Mouse (Mus musculus) spleen, adult 2 months (tissue): Measurements from ENCODE around the gene Prex1. TPM values are rescaled to one million over a fixed set of nuclear protein-coding genes. Genes with fewer than 3 reads are reported as not detected.
"Not testable (repeated sequence)": the region's sequence is repeated elsewhere in the genome, so short reads cannot be mapped to it uniquely, and the experiment has no call there.

Experiments
- DNase-seq, 2 experiments: peaks; one replicate each; pipeline versions ENCODE4 v3.0.0 to v3.0.0-alpha.2; 2012 to 2021; ENCODE audit warnings: low spot score in 2 of 2, low read depth in 1 of 2
- H3K27ac ChIP-seq: fragments of 200-500 bp; 2 replicates; pipeline ENCODE4 v1.5.1; 2012; ENCODE audit warnings: low read length, inconsistent platforms; ENCODE audit not compliant: insufficient read depth
- H3K27me3 ChIP-seq: fragments of 200-500 bp; 2 replicates; pipeline ENCODE4 v1.6.1; 2012; ENCODE audit warnings: mild to moderate bottlenecking, moderate library complexity, low read length, inconsistent platforms; ENCODE audit not compliant: control insufficient read depth, insufficient read depth
- H3K36me3 ChIP-seq: fragments of 200-500 bp; 2 replicates; pipeline ENCODE4 v1.6.1; 2012; ENCODE audit warnings: mild to moderate bottlenecking, low read length, inconsistent platforms; ENCODE audit not compliant: control insufficient read depth, insufficient read depth
- H3K4me1 ChIP-seq: fragments of 200-500 bp; 2 replicates; pipeline ENCODE4 v1.6.1; 2011; ENCODE audit warnings: inconsistent platforms; ENCODE audit not compliant: control insufficient read depth, insufficient read depth, insufficient read length
- H3K4me3 ChIP-seq: fragments of 200-500 bp; 2 replicates; pipeline ENCODE4 v1.5.1; 2011; ENCODE audit warnings: mild to moderate bottlenecking, inconsistent platforms; ENCODE audit not compliant: insufficient read depth, insufficient read length; ENCODE audit errors: extremely low read depth
- CTCF ChIP-seq: fragments of 200-500 bp; IDR thresholded peaks from 2 replicates; pipeline ENCODE4 v1.5.1; 2011; ENCODE audit warnings: mild to moderate bottlenecking, inconsistent platforms; ENCODE audit not compliant: insufficient read depth, insufficient read length, insufficient replicate concordance; ENCODE audit errors: extremely low read depth
- POLR2A ChIP-seq: fragments of 200-500 bp; IDR thresholded peaks from 2 replicates; pipeline ENCODE4 v1.6.1; 2011; ENCODE audit warnings: low read depth, low read length, inconsistent platforms
- WGBS: fragments of 180-500 bp; shearing (Covaris S2); methylation state at CpG from one replicate; pipeline ENCODE4 v1.1.7; 2018; 5-methylcytosine and 5-hydroxymethylcytosine counted together
- polyA plus RNA-seq: library from polyadenylated mRNA; depleted of rRNA; stranded (reverse); fragments of >200 nt; gene quantifications from 2 replicates; pipeline ENCODE4 v1.2.3, GENCODE M21; 2012

Prex1 gene
- polyA plus RNA-seq, 1 experiment, result 123 TPM

DNA sequence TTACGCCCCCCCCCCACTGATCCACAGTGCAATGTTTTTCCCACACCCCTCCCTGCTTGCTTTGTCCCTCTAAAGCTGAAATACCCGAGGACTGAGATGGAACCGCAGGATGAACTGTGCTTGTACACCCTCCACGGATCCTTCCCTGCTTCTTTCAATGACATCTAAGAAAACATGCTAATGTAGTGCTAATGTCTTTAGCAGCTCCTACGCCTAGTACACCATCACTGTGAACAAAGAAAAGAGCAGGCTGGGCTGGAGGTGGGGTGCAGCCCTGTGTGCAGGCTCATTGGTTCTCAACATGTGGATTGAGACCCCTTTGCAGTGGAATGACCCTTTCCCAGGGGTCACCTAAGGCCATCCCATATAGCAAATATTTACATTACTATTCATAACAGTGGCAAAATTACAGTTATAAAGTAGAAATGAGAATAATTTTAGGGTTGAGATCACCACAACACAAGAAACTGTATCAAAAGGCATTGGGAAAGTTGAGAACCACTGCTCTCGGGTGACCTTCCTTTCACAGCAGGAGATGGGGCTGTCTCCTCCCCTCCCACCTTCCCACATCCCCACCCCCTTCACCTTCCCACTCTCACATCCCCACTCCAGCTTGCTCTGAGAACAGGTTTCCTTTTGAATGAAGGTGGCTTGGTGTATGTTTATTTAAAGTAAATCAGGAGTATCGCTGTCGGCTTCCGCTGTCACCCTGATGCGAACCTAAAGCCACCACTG lies 190.3 kb downstream of the Prex1 start:
- TF ChIP-seq POLR2A (no peak), CTCF (no peak)
- Histone ChIP-seq H3K36me3 (no peaks in the 10 kb centered on the region), H3K4me1 (no peaks in the 10 kb centered on the region), H3K27me3 (0 out of 2 replicates have a peak, but pooled peaks cover 2% of the 10 kb centered on the region), H3K27ac (no peak overlapping the region), H3K4me3 (no peak overlapping the region)
- WGBS, result 88% methylated on average over 10 of the region's 10 CpGs
- no peak for DNase-seq

DNA sequence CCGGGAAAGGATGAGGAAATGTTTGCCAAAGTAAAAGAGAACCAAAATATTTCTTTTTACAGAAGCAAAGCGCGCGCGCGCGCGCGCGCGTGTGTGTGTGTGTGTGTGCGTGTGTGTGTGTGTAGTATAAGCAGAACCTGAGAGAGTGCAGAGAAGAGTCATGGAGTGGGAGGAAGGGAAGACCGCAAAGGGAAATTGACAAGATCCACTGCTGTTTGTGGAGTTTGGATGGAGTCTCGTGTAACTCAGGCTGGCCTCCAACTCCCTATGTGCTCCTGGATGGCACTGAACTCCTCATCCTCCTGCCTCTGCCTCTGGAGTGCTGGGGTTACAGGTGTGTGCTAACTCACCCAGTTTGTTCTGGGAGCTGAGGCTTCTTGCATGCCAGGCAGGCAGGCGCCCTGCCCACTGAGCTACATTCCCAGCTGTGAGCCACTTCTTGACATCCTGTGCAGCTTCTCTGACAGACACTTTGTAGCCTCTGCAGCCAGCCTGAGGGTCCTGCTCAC lies 191.0 kb downstream of the Prex1 start:
- no peak overlapping the region for H3K4me3 ChIP-seq
- 0 out of 2 replicates have a peak, but pooled peaks cover 2% of the 10 kb centered on the region for H3K27me3 ChIP-seq
- H3K27ac ChIP-seq, result no peak overlapping the region
- H3K4me1 ChIP-seq, result no peaks in the 10 kb centered on the region
- WGBS, result 84% methylated on average over 15 of the region's 15 CpGs
- TF ChIP-seq POLR2A, result no peak
- no peak for TF ChIP-seq CTCF
- no peak for DNase-seq
- H3K36me3 ChIP-seq, result no peaks in the 10 kb centered on the region

DNA sequence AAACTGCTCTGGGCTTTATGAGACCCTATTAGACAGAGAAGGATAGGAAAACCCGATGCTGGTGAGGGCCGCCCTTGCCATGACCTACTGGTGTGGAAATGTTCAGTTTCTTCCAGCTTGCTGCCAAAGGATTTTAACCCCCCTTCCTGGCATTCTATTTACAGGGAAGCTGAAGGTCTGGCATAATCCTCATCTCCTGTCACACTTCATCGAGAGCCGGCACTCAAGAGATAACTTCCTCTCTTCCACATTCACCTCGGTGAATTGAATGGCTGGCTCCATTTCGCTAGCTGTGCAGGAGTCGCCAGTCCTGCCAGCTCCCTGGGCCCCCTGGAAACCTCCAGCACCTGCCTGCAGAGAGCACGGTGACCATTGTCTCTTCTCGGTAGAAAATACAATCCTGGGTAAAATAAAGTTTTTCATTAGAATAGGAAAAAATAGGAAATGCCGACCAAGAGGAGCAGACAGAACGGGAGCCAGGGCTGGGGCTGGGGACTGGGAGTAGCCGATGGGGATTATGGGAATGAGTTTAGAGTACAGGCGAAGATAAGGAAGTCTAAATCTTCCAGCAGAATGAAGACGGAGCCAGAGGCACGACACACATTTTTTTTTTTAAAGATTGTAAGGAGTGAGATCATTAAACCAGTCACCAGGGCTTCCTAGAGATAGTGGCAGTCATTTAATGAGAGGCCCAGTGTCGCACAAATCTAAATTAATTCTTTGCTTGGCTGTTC lies 191.6 kb downstream of the Prex1 start:
- DNase-seq, result no peak
- WGBS, result 63% methylated on average over 16 of the region's 16 CpGs

DNA sequence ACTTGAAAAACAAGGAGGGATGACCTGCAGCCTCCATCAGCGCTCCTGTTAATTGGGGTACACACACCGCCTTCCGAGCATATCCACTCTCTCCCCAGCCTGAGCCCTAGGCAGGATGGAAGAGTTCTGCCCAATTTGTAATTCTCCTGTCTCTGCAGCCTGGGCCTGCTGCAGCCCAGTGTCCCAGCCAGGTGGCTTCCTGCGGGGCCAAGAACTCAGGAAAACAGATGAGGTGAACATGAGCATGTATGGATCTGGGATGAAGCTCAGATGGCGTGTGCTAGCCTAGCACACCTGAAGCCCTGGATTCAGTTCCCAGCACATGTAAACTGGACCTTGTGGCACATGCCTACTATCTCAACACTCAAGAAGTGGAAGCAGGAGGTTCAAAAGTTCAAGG lies 192.2 kb downstream of the Prex1 start:
- WGBS, result 95% methylated on average over 5 of the region's 5 CpGs
- no peak overlapping the region for H3K4me3 ChIP-seq
- no peak for TF ChIP-seq CTCF
- TF ChIP-seq POLR2A, result no peak
- H3K27me3 ChIP-seq, result 0 out of 2 replicates have a peak, but pooled peaks cover 2% of the 10 kb centered on the region
- H3K4me1 ChIP-seq, result peaks cover 2% of the 10 kb centered on the region; the same call in 1 of the 2 replicates
- no peak overlapping the region for H3K27ac ChIP-seq
- no peak for DNase-seq
- H3K36me3 ChIP-seq, result no peaks in the 10 kb centered on the region

More for the DNA sequence above, 191.6 kb downstream of the Prex1 start:
- H3K36me3 ChIP-seq, result no peaks in the 10 kb centered on the region
- no peaks in the 10 kb centered on the region; the same call in 1 of the 2 replicates for H3K4me1 ChIP-seq
- H3K4me3 ChIP-seq, result no peak overlapping the region
- H3K27ac ChIP-seq, result no peak overlapping the region
- no peak for TF ChIP-seq POLR2A
- no peak for TF ChIP-seq CTCF
- H3K27me3 ChIP-seq, result 0 out of 2 replicates have a peak, but pooled peaks cover 2% of the 10 kb centered on the region

DNA sequence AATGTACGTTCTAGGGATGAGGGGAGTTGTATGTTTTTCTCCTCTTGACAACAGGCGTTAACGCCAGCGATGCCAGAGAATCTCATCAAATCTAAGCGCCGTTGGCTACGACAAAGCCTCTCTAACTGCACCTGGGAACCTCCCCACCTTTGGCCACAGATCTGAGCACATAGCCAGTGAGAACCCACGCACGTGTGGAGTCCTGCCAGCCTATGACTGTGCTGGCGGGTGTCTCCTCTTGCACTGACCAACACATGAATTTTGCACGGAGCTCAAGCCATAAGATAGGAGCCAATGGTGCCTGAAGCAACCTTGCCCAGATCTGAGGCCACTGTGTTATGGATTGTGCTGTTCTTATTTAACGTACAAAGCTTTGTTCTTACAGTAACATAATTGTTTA lies 193.1 kb downstream of the Prex1 start:
- peaks cover 5% of the 10 kb centered on the region; the same call in 1 of the 2 replicates for H3K4me1 ChIP-seq
- no peak overlapping the region for H3K4me3 ChIP-seq
- H3K27ac ChIP-seq, result no peak overlapping the region
- DNase-seq, result no peak
- H3K27me3 ChIP-seq, result 0 out of 2 replicates have a peak, but pooled peaks cover 2% of the 10 kb centered on the region
- TF ChIP-seq CTCF (no peak), POLR2A (no peak)
- no peaks in the 10 kb centered on the region for H3K36me3 ChIP-seq
- WGBS, result 94% methylated on average over 12 of the region's 12 CpGs

DNA sequence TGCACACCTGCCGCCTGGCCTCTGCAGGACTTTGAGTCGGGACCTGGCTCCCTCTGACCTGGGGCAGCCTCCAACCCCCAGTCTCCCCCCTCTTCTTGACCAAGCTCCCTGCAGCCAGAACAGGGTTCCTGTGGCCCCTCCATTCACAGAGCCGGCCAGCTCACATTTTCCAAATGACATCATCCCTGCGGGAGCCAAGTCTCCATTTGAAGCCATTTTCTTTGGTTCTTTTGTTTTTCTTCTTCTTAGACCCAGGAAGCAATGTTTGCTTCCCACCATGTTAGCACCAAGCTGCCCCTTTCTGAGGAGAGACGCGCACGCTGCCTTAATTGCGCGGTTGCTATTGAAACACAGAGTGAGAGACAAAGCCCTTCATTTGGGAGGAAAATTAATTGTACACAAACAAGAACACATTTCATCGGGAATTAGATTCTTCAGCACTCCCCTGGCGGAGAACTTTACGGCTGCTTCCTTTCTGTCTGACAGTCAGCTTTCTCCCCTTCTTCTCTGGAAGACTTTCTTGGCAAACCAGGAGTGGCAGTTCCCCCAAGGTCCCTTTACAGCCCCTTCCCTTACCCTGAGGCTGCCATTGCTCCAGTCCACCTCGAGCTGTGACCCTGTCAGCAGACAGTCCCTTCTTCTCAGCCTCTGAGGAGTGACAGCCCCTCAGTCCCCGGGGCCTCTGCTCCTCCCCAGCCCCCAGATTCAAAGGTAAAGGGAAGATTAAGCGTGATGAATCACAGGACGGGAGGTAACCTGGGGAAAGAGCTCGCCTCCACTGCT lies 196.0 kb downstream of the Prex1 start:
- H3K4me1 ChIP-seq, H3K4me3 ChIP-seq, H3K27me3 ChIP-seq, H3K36me3 ChIP-seq, H3K27ac ChIP-seq, DNase-seq: not testable (repeated sequence)
- WGBS, result 67% methylated on average over 14 of the region's 17 CpGs
